Mouse (Mus musculus): ENCODE measurements around the gene Eps8l2. TPM values are rescaled to one million over a fixed set of nuclear protein-coding genes. Genes with fewer than 3 reads are reported as not detected.
"Not testable (repeated sequence)": the region's sequence is repeated elsewhere in the genome, so short reads cannot be mapped to it uniquely, and the experiment has no call there.

The Eps8l2 gene
- polyA plus RNA-seq, 1 experiment: 25.4 TPM

DNA sequence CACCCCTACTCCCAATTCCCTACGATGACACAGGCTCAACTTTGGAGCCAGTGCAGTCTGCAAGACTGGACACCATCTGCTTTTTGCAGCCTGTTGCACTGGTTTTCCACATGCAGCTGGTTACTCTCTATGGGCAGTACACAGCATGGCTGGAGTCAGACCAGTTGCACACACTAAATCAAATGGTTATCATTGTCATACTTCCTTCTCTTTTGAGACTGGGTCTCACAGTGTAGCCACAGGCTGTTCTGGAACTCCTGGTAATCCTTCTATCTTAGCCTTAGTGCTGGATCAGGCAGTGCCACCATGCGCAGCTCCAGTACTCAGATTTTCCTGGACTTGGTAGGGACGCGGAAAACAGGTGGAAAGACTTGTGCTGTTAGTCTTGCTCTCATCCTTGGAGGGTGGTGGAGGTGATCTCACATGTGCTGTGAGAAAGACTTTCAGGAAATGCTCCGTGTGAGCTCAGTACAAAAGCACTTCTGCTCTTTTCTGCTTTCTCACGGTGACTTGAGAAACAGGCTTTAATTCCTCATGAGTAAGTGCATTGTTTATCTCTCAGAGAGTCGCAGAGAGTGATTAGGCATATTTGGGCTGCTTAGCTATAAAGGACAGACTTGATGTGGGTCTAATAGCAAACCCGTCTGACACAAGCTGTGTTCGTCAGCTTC, 54.0 kb downstream of the Eps8l2 start:
- TF ChIP-seq POLR2A (IDR thresholded peaks at IDR 0.05; ENCODE audit: control insufficient read depth, extremely low read depth, insufficient read depth, low read length, poor library complexity): no peak
- no peak for TF ChIP-seq CTCF (IDR thresholded peaks at IDR 0.05; ENCODE audit: borderline replicate concordance, control insufficient read depth, extremely low read depth, insufficient read depth, low read length, poor library complexity)
- peak overlapping the region; percentile 81 for H3K4me3 ChIP-seq (ENCODE audit: control insufficient read depth, insufficient read depth, low read length)
- H3K36me3 ChIP-seq (ENCODE audit: control insufficient read depth, insufficient read depth, low read length): peaks cover 9% of the 10 kb centered on the region; the same call in 1 of the 2 replicates
- no peaks in the 10 kb centered on the region for H3K27me3 ChIP-seq (ENCODE audit: control insufficient read depth, insufficient read depth, low read length)
- 14% methylated on average over 9 of the region's 9 CpGs for WGBS
- H3K4me1 ChIP-seq (replicated peaks; ENCODE audit: control insufficient read depth, insufficient read depth, low read length): peaks cover 8% of the 10 kb centered on the region
- H3K27ac ChIP-seq (ENCODE audit: control insufficient read depth, insufficient read depth, low read length): no peak overlapping the region
- no peak for DNase-seq

DNA sequence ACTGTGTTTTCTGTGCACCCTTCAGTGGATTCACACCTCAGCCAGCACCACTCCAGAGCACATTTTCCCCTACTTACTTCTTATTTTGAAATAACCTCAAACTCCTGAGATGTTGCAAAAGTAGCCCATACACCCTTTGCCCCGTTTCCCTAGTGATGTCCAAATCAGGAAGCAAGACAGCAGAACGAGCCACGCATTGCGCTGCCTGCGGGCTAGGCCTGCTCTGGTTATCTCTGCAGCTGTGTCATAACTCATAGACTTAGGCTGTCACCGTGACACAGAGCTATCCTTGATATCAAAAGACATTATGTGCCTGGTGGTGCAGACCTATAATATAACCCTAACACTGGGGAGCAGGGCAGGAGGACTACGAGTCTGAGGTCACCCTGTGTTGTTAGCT, 55.5 kb downstream of the Eps8l2 start:
- Histone ChIP-seq H3K36me3 (ENCODE audit: control insufficient read depth, insufficient read depth, low read length) (peaks cover 21% of the 10 kb centered on the region), H3K27ac (ENCODE audit: control insufficient read depth, insufficient read depth, low read length) (no peak overlapping the region), H3K27me3 (ENCODE audit: control insufficient read depth, insufficient read depth, low read length) (no peaks in the 10 kb centered on the region), H3K4me1 (replicated peaks; ENCODE audit: control insufficient read depth, insufficient read depth, low read length) (peaks cover 8% of the 10 kb centered on the region), H3K4me3 (ENCODE audit: control insufficient read depth, insufficient read depth, low read length) (no peak overlapping the region)
- WGBS: 69% methylated on average over 7 of the region's 7 CpGs
- DNase-seq: no peak
- TF ChIP-seq CTCF (IDR thresholded peaks at IDR 0.05; ENCODE audit: borderline replicate concordance, control insufficient read depth, extremely low read depth, insufficient read depth, low read length, poor library complexity): no peak
- TF ChIP-seq POLR2A (IDR thresholded peaks at IDR 0.05; ENCODE audit: control insufficient read depth, extremely low read depth, insufficient read depth, low read length, poor library complexity): no peak

DNA sequence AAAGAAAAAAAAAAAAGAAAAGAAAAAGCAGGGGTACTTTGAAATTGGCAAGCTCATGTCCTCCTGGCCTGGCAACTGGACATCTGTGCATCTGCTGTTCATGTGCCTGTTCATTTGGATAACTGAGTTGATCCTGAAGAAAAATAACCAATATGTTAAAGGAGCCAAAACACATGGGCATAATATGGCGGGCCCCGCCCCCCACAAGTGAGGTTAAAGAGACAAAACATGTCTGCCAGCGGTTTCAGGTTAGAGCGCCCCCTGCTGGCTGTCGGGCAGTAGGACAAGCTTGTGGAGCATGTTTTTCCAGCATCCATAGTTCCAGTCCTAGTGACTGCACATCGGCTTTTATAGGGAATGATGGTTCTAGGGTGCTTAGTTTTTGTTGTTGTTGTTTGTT, 56.1 kb downstream of the Eps8l2 start:
- Histone ChIP-seq H3K4me3 (ENCODE audit: control insufficient read depth, insufficient read depth, low read length) (no peak overlapping the region), H3K27ac (ENCODE audit: control insufficient read depth, insufficient read depth, low read length) (no peak overlapping the region), H3K36me3 (ENCODE audit: control insufficient read depth, insufficient read depth, low read length) (peaks cover 27% of the 10 kb centered on the region), H3K4me1 (replicated peaks; ENCODE audit: control insufficient read depth, insufficient read depth, low read length) (peaks cover 8% of the 10 kb centered on the region), H3K27me3 (ENCODE audit: control insufficient read depth, insufficient read depth, low read length) (no peaks in the 10 kb centered on the region)
- DNase-seq: peak; percentile 71
- TF ChIP-seq CTCF (IDR thresholded peaks at IDR 0.05; ENCODE audit: borderline replicate concordance, control insufficient read depth, extremely low read depth, insufficient read depth, low read length, poor library complexity): peak; percentile 86; the same call in 1 of the 2 replicates
- no peak for TF ChIP-seq POLR2A (IDR thresholded peaks at IDR 0.05; ENCODE audit: control insufficient read depth, extremely low read depth, insufficient read depth, low read length, poor library complexity)
- WGBS: 33% methylated on average over 6 of the region's 6 CpGs

DNA sequence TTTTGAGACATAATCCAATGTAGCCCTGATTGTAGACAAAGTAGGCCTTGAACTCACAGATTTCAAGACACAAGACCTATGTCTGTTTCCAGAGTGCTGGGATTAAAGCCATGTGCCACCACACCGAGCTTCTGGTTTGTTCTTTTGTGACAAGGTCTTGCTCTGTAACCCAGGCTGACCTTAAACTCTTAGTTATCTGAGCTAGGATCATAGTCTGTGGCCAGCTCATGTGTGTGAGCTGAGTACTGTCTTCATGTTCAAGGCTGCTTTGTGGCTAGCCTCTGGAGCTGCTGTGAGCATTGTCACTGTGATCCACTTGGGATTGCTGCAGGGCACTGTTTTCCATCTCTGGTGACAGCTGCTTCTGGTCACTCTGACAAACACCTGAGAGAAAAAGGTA, 56.7 kb downstream of the Eps8l2 start:
- Histone ChIP-seq H3K4me3 (ENCODE audit: control insufficient read depth, insufficient read depth, low read length) (no peak overlapping the region), H3K27me3 (ENCODE audit: control insufficient read depth, insufficient read depth, low read length) (no peaks in the 10 kb centered on the region), H3K4me1 (replicated peaks; ENCODE audit: control insufficient read depth, insufficient read depth, low read length) (peaks cover 8% of the 10 kb centered on the region), H3K27ac (ENCODE audit: control insufficient read depth, insufficient read depth, low read length) (no peak overlapping the region), H3K36me3 (ENCODE audit: control insufficient read depth, insufficient read depth, low read length) (peaks cover 33% of the 10 kb centered on the region)
- DNase-seq: no peak
- WGBS: 61% methylated on average over 1 of the region's 1 CpGs
- TF ChIP-seq POLR2A (IDR thresholded peaks at IDR 0.05; ENCODE audit: control insufficient read depth, extremely low read depth, insufficient read depth, low read length, poor library complexity): no peak
- TF ChIP-seq CTCF (IDR thresholded peaks at IDR 0.05; ENCODE audit: borderline replicate concordance, control insufficient read depth, extremely low read depth, insufficient read depth, low read length, poor library complexity): no peak

DNA sequence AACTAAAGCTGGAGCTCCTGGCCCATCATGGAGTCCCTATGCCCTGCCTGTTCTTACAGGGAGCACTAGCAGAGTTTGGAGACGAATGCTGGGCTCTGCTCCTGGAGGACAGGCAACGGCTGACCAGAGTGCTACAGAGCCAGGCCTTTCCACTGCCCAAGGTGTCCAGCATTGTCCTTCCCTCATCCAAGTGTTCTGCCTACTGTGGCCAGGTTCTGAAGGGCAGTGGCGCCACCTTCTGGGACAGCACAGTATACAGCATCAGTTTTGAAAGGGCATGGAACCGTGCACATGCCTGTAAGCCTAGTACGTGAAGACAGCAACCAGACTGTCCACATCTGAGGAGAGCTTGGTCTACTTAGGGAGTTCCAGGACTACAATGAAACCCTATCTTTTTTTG, 64.6 kb downstream of the Eps8l2 start:
- WGBS: 55% methylated on average over 5 of the region's 5 CpGs
- Histone ChIP-seq H3K27ac (ENCODE audit: control insufficient read depth, insufficient read depth, low read length) (no peak overlapping the region), H3K27me3 (ENCODE audit: control insufficient read depth, insufficient read depth, low read length) (no peaks in the 10 kb centered on the region), H3K36me3 (ENCODE audit: control insufficient read depth, insufficient read depth, low read length) (peaks cover 40% of the 10 kb centered on the region), H3K4me1 (replicated peaks; ENCODE audit: control insufficient read depth, insufficient read depth, low read length) (no peaks in the 10 kb centered on the region), H3K4me3 (ENCODE audit: control insufficient read depth, insufficient read depth, low read length) (no peak overlapping the region)
- peak; percentile 54 for DNase-seq
- TF ChIP-seq CTCF (IDR thresholded peaks at IDR 0.05; ENCODE audit: borderline replicate concordance, control insufficient read depth, extremely low read depth, insufficient read depth, low read length, poor library complexity): peak; percentile 74; the same call in 1 of the 2 replicates
- TF ChIP-seq POLR2A (IDR thresholded peaks at IDR 0.05; ENCODE audit: control insufficient read depth, extremely low read depth, insufficient read depth, low read length, poor library complexity): no peak

DNA sequence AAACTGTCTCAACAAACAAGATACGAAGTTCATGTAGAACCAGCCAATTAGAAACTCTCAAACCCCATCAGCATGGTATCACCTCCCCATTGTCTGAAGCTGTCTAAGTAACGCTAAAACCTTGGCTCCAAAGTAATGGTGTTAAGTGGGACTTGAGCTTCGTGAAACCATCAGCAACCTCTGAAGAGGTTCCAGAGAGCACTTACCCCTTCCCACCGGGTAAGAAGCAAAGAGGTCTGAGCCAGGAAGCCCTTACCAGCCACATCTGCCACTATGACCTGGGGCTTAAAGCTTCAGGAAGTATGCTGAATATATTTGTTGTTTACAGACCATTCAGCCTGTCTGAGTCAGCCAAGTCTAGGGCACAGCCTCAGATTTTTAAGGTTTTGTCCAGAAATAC, 66.8 kb downstream of the Eps8l2 start:
- TF ChIP-seq CTCF (IDR thresholded peaks at IDR 0.05; ENCODE audit: borderline replicate concordance, control insufficient read depth, extremely low read depth, insufficient read depth, low read length, poor library complexity): no peak
- TF ChIP-seq POLR2A (IDR thresholded peaks at IDR 0.05; ENCODE audit: control insufficient read depth, extremely low read depth, insufficient read depth, low read length, poor library complexity): no peak
- DNase-seq: no peak
- no peaks in the 10 kb centered on the region for H3K27me3 ChIP-seq (ENCODE audit: control insufficient read depth, insufficient read depth, low read length)
- H3K4me3 ChIP-seq (ENCODE audit: control insufficient read depth, insufficient read depth, low read length): no peak overlapping the region
- WGBS: 82% methylated on average over 4 of the region's 4 CpGs
- no peak overlapping the region for H3K27ac ChIP-seq (ENCODE audit: control insufficient read depth, insufficient read depth, low read length)
- peaks cover 3% of the 10 kb centered on the region; the same call in 1 of the 2 replicates for H3K4me1 ChIP-seq (replicated peaks; ENCODE audit: control insufficient read depth, insufficient read depth, low read length)
- peaks cover 22% of the 10 kb centered on the region for H3K36me3 ChIP-seq (ENCODE audit: control insufficient read depth, insufficient read depth, low read length)

DNA sequence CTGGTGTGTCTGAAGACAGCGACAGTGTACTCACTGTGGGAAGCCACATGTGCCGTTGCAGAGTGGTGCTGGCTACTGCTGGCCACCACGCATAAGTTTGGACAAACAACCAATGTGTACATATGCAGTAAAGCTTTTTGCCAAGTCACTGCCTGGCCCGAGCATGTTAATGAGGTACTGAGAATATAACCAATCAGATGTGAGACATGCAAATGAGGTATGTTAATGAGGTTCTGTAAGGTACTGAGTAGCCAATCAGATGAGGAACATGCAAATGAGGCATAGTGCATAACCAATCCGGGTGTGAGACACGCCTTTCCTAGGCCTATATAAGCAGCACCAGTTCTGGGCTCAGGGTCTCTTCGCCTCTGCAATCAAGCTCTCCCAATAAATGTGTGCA, 69.0 kb downstream of the Eps8l2 start:
- not testable (repeated sequence) for H3K27ac ChIP-seq (ENCODE audit: control insufficient read depth, insufficient read depth, low read length); H3K27me3 ChIP-seq (ENCODE audit: control insufficient read depth, insufficient read depth, low read length); H3K36me3 ChIP-seq (ENCODE audit: control insufficient read depth, insufficient read depth, low read length); H3K4me3 ChIP-seq (ENCODE audit: control insufficient read depth, insufficient read depth, low read length); H3K4me1 ChIP-seq (replicated peaks; ENCODE audit: control insufficient read depth, insufficient read depth, low read length); DNase-seq
- WGBS: over 99% methylated on average over 7 of the region's 7 CpGs
